Mouse (Mus musculus) erythroblast, adult 5-6 weeks (primary cell): Measurements from ENCODE around the gene Psat1. TPM values are rescaled to one million over a fixed set of nuclear protein-coding genes. Genes with fewer than 3 reads are reported as not detected.
A peak's percentile ranks its signal among the peaks of the same experiment; 100 is the strongest.

Source experiments
- ATAC-seq: replicated peaks from 2 replicates; pipeline ENCODE4 v1.8.0; 2016; ENCODE audit warnings: moderate number of reproducible peaks, mild to moderate bottlenecking, moderate TSS enrichment, inconsistent platforms; ENCODE audit not compliant: poor library complexity, low FRiP score, severe bottlenecking
- total RNA-seq, 2 experiments: library from RNA; stranded (forward) in 1 of 2; stranded (reverse) in 1 of 2; fragments of 150-400 nt in 1 of 2; fragments of 200-764, 138-1000 nt in 1 of 2; gene quantifications; 2 replicates each; pipeline versions ENCODE4 v1.2.3 to v1.2.4; 2015 to 2017; ENCODE audit warnings: low replicate concordance in 2 of 2

Psat1 gene
- total RNA-seq, 2 experiments from 2014 or later, result 13.7 to 32.5 TPM

GRCm38 (mm10) chr19:15924866-15925718 lies 22.0 kb downstream of the Psat1 start:
- ATAC-seq, result peak; percentile 96

- ATAC-seq, result peak; percentile 67
These were observed 22.8 kb downstream of the Psat1 start for GRCm38 (mm10) chr19:15924181-15924865.

- ATAC-seq, result no peak
These were observed 23.7 kb downstream of the Psat1 start for GRCm38 (mm10) chr19:15923426-15923825.

GRCm38 (mm10) chr19:15919336-15919735 lies 27.8 kb downstream of the Psat1 start:
- ATAC-seq, result no peak

- ATAC-seq, result no peak
These were observed 29.0 kb downstream of the Psat1 start for GRCm38 (mm10) chr19:15918111-15918510.

GRCm38 (mm10) chr19:15913249-15913997 lies 33.7 kb downstream of the Psat1 start:
- no peak for ATAC-seq

GRCm38 (mm10) chr19:15911441-15911840 lies 35.7 kb downstream of the Psat1 start:
- ATAC-seq, result no peak

GRCm38 (mm10) chr19:15910987-15911386 lies 36.1 kb downstream of the Psat1 start:
- ATAC-seq, result no peak

- no peak for ATAC-seq
These were observed 36.6 kb downstream of the Psat1 start for GRCm38 (mm10) chr19:15910488-15910887.

GRCm38 (mm10) chr19:15908016-15908415 lies 39.1 kb downstream of the Psat1 start:
- no peak for ATAC-seq

GRCm38 (mm10) chr19:15904734-15905133 lies 42.4 kb downstream of the Psat1 start:
- no peak for ATAC-seq

- no peak for ATAC-seq
These were observed 43.3 kb downstream of the Psat1 start for GRCm38 (mm10) chr19:15903508-15904480.

GRCm38 (mm10) chr19:15895681-15896080 lies 51.5 kb downstream of the Psat1 start:
- ATAC-seq, result no peak

- ATAC-seq, result no peak
These were observed 55.0 kb downstream of the Psat1 start for GRCm38 (mm10) chr19:15892146-15892545.

GRCm38 (mm10) chr19:15888466-15888865 lies 58.7 kb downstream of the Psat1 start:
- ATAC-seq, result no peak

- ATAC-seq, result peak; percentile 39; the same call in 1 of the 2 replicates
These were observed 64.3 kb downstream of the Psat1 start for GRCm38 (mm10) chr19:15882705-15883426.

- no peak for ATAC-seq
These were observed 66.4 kb downstream of the Psat1 start for GRCm38 (mm10) chr19:15880731-15881130.

- ATAC-seq, result no peak
These were observed 67.9 kb downstream of the Psat1 start for GRCm38 (mm10) chr19:15879271-15879670.
